Mouse (Mus musculus) testis, adult 2 months (tissue): ENCODE data around the gene Dynlt1a.
"Not testable (repeated sequence)": the region's sequence is repeated elsewhere in the genome, so short reads cannot be mapped to it uniquely, and the experiment has no call there.

Experiments used
- CTCF ChIP-seq: fragments of 200-500 bp; IDR thresholded peaks from 2 replicates; pipeline ENCODE4 v1.5.1; 2012; ENCODE audit warnings: low read depth, mild to moderate bottlenecking, inconsistent platforms, low read length, moderate library complexity; ENCODE audit not compliant: control insufficient read depth, insufficient read depth, insufficient replicate concordance
- POLR2A ChIP-seq: fragments of 200-500 bp; IDR thresholded peaks from 2 replicates; pipeline ENCODE4 v1.6.1; 2012; ENCODE audit warnings: low read depth, mild to moderate bottlenecking, inconsistent platforms, low read length, moderate library complexity; ENCODE audit not compliant: control insufficient read depth

DNA sequence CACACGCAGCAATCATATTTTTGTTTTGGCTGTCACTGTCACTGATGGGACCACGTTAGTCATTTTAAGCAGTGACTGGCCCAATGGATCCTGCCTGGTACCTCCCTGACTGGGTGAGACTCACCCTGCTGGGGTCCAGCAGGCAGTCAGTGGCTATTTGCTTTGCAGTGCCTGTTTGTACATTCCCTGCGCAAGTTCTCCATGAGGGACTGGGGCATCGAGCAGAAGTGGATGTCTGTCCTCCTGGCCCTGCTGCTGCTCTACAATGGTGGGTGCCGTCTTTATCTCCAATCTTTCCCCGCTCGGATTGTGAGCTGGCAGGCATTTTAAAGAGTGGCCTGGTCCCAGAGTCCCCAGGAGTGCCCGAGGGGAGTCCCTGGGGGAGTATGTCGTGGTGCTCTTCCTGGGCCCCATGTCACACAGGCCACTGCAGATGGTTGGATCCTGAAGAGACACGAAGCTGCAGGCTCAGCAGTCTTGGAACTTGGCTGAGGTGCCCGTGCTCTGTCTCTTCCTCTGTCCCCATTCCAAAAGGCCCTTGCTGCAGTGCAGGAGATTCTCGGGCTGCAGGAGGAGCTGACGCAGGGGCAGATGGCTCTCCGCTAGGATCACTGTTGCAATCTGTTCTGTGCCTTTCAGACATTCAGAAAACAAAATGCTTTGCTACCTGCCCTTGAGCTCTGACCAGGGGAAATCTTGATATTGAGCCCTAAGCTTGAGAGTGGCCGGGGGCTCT is 20.1 kb downstream of the Dynlt1a start:
- not testable (repeated sequence) for TF ChIP-seq CTCF, POLR2A
